Mouse (Mus musculus) fat pad, adult 2 months (tissue): ENCODE measurements around the gene Zcwpw1.
"Not testable (repeated sequence)": the region's sequence is repeated elsewhere in the genome, so short reads cannot be mapped to it uniquely, and the experiment has no call there.

Experiments used
- DNase-seq: peaks from one replicate; pipeline ENCODE4 v3.0.0-alpha.2; 2011; ENCODE audit warnings: low read depth, low spot score; ENCODE audit errors: extremely low read depth

Gene Zcwpw1

GRCm38 (mm10) chr5:137831106-137831505 lies 43.5 kb downstream of the Zcwpw1 start:
- DNase-seq: no peak

DNA sequence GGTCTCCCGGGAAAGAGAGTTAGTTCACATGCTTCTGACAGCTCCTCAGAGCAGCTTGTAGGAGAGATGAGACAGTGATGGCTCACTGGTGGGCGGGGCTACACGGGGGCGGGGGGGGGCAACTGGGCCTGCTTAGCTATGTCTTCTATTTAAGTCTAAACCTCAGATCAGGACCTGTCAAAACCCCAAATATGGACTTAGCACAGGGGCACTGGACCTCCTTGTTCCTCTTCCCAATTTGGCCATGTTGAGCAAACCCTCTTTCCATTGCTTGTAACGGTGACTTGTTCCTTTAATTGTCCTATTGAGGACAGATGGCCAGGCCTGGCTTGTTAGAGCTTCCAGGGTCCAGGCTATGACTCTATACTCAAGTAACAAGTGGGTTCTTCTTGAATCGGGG lies 43.9 kb downstream of the Zcwpw1 start:
- DNase-seq: no peak

- DNase-seq: no peak
These were observed 45.9 kb downstream of the Zcwpw1 start for GRCm38 (mm10) chr5:137833500-137833899.

GRCm38 (mm10) chr5:137835966-137836520 lies 48.4 kb downstream of the Zcwpw1 start, which contains the start of gene Pilra:
Gene Pilra (minus strand): TSS chr5:137836281.
- DNase-seq: not testable (repeated sequence)

DNA sequence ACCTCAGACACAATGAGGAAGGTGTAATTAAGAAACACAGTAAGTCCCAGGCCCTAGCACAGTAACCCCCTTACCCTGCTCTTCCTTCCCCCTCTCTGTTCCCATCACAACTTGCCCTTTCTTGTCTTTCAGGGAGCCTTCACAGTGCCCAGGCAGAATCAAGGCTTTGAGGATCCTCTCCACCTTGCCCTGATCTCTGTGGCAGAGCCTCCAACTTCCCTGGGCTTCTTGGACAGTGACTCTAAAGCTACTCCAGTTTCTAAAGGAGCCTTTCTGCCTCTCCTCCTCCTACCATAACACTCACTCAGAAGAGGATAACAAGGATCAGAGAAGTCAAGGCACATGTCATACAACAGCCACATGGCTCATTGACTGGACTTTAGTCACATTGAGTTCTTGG lies 49.0 kb downstream of the Zcwpw1 start:
- no peak for DNase-seq

DNA sequence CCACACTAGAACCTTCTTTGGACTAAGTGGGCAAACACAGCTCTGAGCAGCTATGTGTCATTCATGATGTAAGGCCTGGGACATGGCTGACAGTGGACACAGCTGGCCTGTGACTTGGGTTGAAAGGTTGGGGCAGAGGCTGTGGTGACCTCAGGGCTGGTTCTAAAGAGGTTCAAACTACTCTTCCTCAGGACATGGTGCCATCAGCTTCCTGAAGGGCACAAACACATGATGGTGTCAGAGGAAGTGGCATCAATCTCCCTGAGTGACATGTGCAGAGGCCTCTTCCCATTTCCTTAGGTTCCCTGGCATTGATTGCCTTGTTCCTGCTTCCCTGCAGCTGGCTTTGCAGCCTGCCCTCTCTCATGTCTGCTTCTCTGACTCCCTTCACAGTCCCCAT lies 49.5 kb downstream of the Zcwpw1 start:
- not testable (repeated sequence) for DNase-seq

DNA sequence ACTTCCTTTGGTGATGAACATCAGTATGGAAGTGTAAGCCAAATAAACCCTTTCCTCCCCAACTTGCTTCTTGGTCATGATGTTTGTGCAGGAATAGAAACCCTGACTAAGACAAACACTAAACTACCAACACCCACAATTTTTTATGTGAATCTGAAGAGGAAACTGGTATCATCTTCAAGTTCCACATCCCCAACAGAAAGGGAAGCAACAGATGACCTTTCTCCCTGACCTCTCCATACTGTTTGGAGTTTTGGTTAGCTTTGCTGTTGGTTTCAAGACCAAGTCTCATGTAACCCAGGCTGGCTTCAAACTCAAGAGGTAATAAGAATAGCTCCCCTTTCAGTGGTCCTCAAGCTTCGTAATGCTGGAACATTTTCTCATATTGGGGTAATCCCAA lies 62.7 kb downstream of the Zcwpw1 start:
- not testable (repeated sequence) for DNase-seq

GRCm38 (mm10) chr5:137854907-137855306 lies 67.3 kb downstream of the Zcwpw1 start:
- DNase-seq: not testable (repeated sequence)

DNA sequence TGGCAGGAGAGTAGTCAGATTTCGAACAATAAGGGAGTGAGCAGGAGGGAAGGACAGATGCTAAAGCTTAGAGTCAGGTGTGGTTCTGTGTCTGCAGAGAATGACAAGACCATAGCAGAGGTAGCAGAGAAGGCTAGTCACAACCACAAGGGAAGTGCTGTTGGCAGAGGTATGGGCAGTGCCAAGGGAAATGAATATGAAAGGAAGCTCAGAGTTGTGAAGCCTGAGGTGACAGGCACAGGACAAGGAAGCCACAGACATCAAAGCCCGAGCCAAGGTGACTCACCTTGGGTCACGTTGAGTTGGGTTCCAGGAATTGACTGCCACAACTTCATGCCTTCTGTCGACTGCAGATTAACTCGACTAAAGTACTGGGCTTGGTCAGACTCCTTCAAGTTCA lies 69.3 kb downstream of the Zcwpw1 start:
- DNase-seq: not testable (repeated sequence)

DNA sequence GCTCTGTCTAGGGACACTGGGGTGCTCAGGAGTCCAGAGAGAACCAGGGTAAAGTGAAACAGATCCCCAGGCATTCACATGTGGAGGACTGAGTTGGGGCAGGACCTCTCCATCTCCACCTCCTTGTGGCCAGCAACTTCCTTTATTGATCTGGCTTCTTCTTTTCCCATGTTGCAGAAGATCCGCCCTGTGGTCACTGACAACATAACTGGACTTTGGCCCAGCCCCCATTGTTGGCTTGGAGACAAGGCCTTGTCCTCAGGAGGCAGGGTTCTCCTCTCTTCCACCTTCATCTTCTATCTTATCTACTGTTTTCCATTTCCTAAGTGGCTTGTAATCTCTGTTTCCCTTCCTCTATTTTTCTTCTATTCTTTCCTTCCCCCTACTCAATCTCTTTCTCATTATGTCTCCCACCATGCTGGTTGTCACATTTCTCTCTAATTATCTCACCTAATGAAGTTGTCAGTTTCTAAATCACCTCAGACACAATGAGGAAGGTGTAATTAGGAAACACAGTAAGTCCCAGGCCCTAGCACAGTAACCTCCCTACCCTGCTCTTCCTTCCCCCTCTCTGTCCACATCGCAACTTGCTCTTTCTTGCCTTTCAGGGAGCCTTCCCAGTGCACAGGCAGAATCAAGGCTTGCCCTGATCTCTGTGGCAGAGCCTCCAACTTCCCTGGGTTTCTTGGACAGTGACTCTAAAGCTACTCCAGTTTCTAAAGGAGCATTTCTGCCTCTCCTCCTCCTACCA lies 70.5 kb downstream of the Zcwpw1 start, which contains the start of gene Pilrb1:
Gene Pilrb1, minus strand, starts transcription at position 147 of the 751 bp plus-strand sequence.
- not testable (repeated sequence) for DNase-seq

DNA sequence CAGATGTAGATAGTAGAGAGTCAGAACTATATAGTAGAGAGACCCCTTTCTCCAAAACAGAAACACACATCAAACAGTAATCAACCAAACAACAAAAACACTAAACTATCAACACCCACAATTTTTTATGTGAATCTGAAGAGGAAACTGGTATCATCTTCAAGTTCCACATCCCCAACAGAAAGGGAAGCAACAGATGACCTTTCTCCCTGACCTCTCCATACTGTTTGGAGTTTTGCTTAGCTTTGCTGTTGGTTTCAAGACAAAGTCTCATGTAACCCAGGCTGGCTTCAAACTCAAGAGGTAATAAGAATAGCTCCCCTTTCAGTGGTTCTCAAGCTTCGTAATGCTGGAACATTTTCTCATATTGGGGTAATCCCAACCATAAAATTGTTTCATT lies 76.4 kb downstream of the Zcwpw1 start:
- DNase-seq: not testable (repeated sequence)

DNA sequence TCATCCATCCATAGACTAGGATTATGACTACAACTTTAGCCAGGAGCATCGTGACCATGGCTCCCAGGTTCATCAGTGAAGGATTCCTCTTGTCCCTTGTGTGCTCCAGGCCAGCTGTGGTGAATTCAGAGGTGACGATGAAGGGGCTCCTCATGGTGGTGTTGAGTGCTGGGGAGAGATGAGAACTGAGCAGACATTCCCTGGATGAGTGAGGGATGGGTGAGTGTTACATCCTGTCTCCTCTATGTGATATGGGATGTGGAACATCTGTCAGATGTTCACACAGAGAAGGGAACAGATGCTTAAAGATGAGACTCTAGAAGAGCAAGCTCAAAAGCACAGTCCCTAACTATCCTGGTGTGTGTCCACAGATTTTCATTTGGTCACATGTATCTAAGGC lies 81.0 kb downstream of the Zcwpw1 start:
- not testable (repeated sequence) for DNase-seq

GRCm38 (mm10) chr5:137871644-137872380 lies 84.2 kb downstream of the Zcwpw1 start, which contains the start of gene Pilrb2:
Gene Pilrb2 (minus strand): TSS chr5:137871815.
- DNase-seq: not testable (repeated sequence)
